Mouse (Mus musculus) myocyte (in vitro differentiated cells): ENCODE results near the gene Erg. TPM values are rescaled to one million over a fixed set of nuclear protein-coding genes. Genes with fewer than 3 reads are reported as not detected.

ENCODE experiments used
- H3K27me3 ChIP-seq: one replicate; pipeline ENCODE4 v1.6.1; 2011; ENCODE audit not compliant: control insufficient read depth, insufficient read depth, insufficient read length
- H3K36me3 ChIP-seq: one replicate; pipeline ENCODE4 v1.6.1; 2011; ENCODE audit not compliant: control insufficient read depth, insufficient read depth
- H3K4me2 ChIP-seq: one replicate; pipeline ENCODE4 v1.6.1; 2011; ENCODE audit warnings: low read depth, control low read depth
- H3K4me3 ChIP-seq: one replicate; pipeline ENCODE4 v1.5.1; 2011; ENCODE audit warnings: mild to moderate bottlenecking, control low read depth, moderate library complexity
- H3K79me2 ChIP-seq: one replicate; pipeline ENCODE4 v1.6.1; 2011; ENCODE audit not compliant: control insufficient read depth, insufficient read depth
- H3ac ChIP-seq: one replicate; pipeline ENCODE4 v1.6.1; 2011; ENCODE audit not compliant: control insufficient read depth, insufficient read length
- CEBPB ChIP-seq: IDR thresholded peaks from 2 replicates; pipeline ENCODE4 v1.6.1; 2011; ENCODE audit warnings: mild to moderate bottlenecking, moderate library complexity; ENCODE audit not compliant: poor library complexity, insufficient read depth, severe bottlenecking
- E2F4 ChIP-seq: IDR thresholded peaks from one replicate; pipeline ENCODE4 v1.6.1; 2011; ENCODE audit warnings: mild to moderate bottlenecking, control low read depth, moderate library complexity; ENCODE audit not compliant: insufficient read depth
- MAX ChIP-seq: IDR thresholded peaks from one replicate; pipeline ENCODE4 v1.6.1; 2011; ENCODE audit warnings: low read depth, mild to moderate bottlenecking, control low read depth
- MYOD1 ChIP-seq, 3 experiments: IDR thresholded peaks; one replicate each; pipeline ENCODE4 v1.6.1; 2011; ENCODE audit warnings: control low read depth in 2 of 3, low read depth in 2 of 3, mild to moderate bottlenecking in 2 of 3, moderate library complexity in 1 of 3; ENCODE audit not compliant: insufficient read length in 2 of 3, control insufficient read depth in 1 of 3
- MYOG ChIP-seq, 3 experiments: IDR thresholded peaks; one replicate each; pipeline ENCODE4 v1.6.1; 2011; ENCODE audit warnings: control low read depth in 2 of 3, low read depth in 2 of 3, mild to moderate bottlenecking in 2 of 3; ENCODE audit not compliant: insufficient read length in 2 of 3, control insufficient read depth in 1 of 3, insufficient read depth in 1 of 3
- POLR2A ChIP-seq: IDR thresholded peaks from one replicate; pipeline ENCODE4 v1.6.1; 2011; ENCODE audit warnings: low read depth, mild to moderate bottlenecking, control low read depth, moderate library complexity; ENCODE audit not compliant: insufficient read length
- POLR2AphosphoS2 ChIP-seq: IDR thresholded peaks from one replicate; pipeline ENCODE4 v1.6.1; 2011; ENCODE audit warnings: low read depth, control low read depth; ENCODE audit not compliant: insufficient read length
- REST ChIP-seq: IDR thresholded peaks from one replicate; pipeline ENCODE4 v1.6.1; 2011; ENCODE audit warnings: mild to moderate bottlenecking, control low read depth, moderate library complexity; ENCODE audit not compliant: insufficient read depth, insufficient read length
- SRF ChIP-seq: IDR thresholded peaks from one replicate; pipeline ENCODE4 v1.6.1; 2011; ENCODE audit warnings: low read depth; ENCODE audit not compliant: control insufficient read depth, insufficient read length
- TCF12 ChIP-seq: IDR thresholded peaks from one replicate; pipeline ENCODE4 v1.6.1; 2011; ENCODE audit warnings: mild to moderate bottlenecking, control low read depth; ENCODE audit not compliant: poor library complexity, insufficient read depth, severe bottlenecking
- TCF3 ChIP-seq: IDR thresholded peaks from one replicate; pipeline ENCODE4 v1.6.1; 2011; ENCODE audit warnings: low read depth, control low read depth; ENCODE audit not compliant: insufficient read length
- USF1 ChIP-seq: IDR thresholded peaks from one replicate; pipeline ENCODE4 v1.6.1; 2011; ENCODE audit warnings: low read depth, mild to moderate bottlenecking, control low read depth, moderate library complexity
- polyA plus RNA-seq: library from polyadenylated mRNA; unstranded; fragments of >200 nt; fragmentation: generic; extraction: Trizol; gene quantifications from one replicate; pipeline ENCODE4 v1.2.1, GENCODE M21; 2012; ENCODE audit warnings: missing spikeins

Erg gene
- polyA plus RNA-seq, 1 experiment, result 0.04 TPM

DNA sequence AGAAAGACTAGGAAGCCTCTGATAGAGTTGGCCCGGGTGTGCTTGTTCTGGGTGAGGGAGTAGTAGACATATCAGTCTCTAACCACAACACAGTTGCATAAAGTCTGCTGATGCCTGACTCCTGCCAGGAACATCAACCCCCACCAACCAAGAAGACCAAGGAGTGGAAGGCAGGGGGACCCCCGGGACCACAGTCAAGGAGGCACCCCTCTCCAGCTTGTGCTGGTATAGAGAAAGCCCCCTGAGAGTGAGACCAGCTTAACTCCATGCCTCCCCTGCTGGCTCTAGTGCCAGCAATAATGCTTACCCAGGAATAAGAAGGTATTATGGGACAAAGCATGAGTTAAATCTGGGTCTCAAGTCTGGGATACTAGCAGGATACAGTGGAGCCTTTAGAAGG, 58.8 kb downstream of the Erg start:
- Histone ChIP-seq H3K27me3 (peaks cover 34% of the 10 kb centered on the region), H3ac (no peak overlapping the region), H3K36me3 (no peaks in the 10 kb centered on the region), H3K79me2 (no peaks in the 10 kb centered on the region), H3K4me3 (no peak overlapping the region), H3K4me2 (no peak overlapping the region)
- TF ChIP-seq USF1 (no peak), REST (no peak), MAX (no peak), SRF (no peak), CEBPB (no peak), MYOD1 (IDR thresholded peaks at IDR 0.05; ENCODE audit: control insufficient read depth in 1 of 3, insufficient read length in 2 of 3, low read depth in 2 of 3) (no peak), TCF3 (no peak), POLR2A (no peak)

DNA sequence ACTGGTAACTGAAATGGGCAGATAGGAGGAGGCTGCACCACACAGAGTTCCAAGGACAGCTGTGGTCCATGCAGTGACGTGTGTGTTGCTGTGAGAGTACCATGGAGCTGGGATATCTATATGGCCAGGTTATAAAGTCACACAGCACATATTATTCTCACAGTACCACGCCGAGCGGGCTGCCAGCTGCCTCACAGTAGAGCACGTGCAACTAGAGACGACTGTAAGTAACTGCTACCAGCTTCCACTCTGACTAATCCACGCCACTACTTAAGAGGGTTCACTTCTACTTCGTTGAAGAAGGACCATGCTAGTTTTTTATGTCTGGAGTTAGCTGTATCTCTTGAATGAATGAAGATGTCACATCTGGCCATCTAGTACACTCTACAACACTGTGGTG, 66.9 kb downstream of the Erg start:
- Histone ChIP-seq H3K4me3 (no peak overlapping the region), H3K36me3 (no peaks in the 10 kb centered on the region), H3ac (no peak overlapping the region), H3K27me3 (peaks cover 44% of the 10 kb centered on the region), H3K79me2 (no peaks in the 10 kb centered on the region), H3K4me2 (no peak overlapping the region)
- TF ChIP-seq TCF3 (no peak), POLR2A (no peak), MYOG (IDR thresholded peaks at IDR 0.05; ENCODE audit: control insufficient read depth in 1 of 3, insufficient read depth in 1 of 3, insufficient read length in 2 of 3, low read depth in 2 of 3) (no peak), REST (no peak), USF1 (no peak), CEBPB (no peak), MYOD1 (IDR thresholded peaks at IDR 0.05; ENCODE audit: control insufficient read depth in 1 of 3, insufficient read length in 2 of 3, low read depth in 2 of 3) (no peak), MAX (no peak), SRF (no peak), E2F4 (no peak), TCF12 (no peak), POLR2AphosphoS2 (no peak)

DNA sequence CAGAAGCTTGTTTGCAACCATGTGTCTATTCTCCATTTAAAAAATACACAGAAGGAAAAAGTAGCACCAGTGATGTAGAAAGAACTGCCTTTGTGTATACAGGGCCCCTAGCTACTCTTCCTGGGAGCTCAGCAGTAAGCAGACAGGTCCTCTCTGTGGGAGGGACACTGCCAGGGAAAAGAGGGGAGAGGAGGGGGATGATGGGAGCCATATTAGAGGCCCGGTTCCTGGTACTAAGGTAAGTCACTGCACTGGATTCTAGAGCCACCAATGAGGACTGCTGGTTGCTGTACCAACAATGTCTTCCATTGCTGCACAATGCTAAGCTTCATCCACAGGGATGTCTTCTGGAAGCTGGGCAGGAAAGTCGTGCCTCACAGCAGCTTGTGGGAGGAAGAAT, 80.3 kb downstream of the Erg start:
- H3K4me2 ChIP-seq, result no peak overlapping the region
- H3K79me2 ChIP-seq, result no peaks in the 10 kb centered on the region
- TF ChIP-seq MAX, result no peak
- TF ChIP-seq E2F4, result no peak
- no peak for TF ChIP-seq POLR2AphosphoS2
- no peak for TF ChIP-seq REST
- no peak for TF ChIP-seq USF1
- no peak for TF ChIP-seq POLR2A
- no peak for TF ChIP-seq TCF3
- TF ChIP-seq TCF12, result no peak
- H3K36me3 ChIP-seq, result no peaks in the 10 kb centered on the region
- no peak overlapping the region for H3K4me3 ChIP-seq
- H3ac ChIP-seq, result no peak overlapping the region
- H3K27me3 ChIP-seq, result peaks cover 36% of the 10 kb centered on the region

DNA sequence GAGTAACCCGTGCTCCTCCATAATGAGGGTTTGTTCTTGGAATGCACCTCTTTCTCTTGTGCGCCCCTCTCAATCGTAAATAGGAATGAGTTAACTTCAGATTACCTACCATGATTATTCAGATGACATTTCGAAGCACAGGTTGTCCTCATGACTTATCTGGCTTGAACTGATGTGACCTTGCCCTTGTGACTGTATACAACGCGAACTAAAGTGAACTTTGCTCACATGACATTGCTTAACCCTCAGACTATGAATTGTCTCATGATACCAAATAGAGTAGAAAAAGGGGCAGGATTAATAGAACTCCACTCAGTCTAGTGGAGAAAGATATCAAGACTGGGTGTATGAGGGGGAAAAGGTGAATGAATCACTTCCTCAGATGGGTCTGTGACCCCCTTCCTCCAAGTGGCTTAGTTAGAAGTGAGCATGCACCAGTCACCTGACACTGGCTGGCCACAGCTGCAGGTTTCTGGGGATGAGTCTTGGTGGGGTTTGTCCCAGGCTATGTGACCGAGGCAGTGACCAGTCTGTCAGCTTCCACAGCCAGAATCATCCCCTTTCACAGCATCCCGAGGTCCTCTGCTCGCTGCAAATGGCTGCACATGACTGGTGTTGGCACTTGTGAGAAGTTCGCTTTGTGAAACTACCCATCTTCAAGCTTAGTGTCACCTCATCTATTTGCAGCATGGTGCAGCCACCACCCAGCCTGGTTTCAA, 89.7 kb downstream of the Erg start:
- Histone ChIP-seq H3ac (no peak overlapping the region), H3K79me2 (no peaks in the 10 kb centered on the region), H3K4me3 (no peak overlapping the region), H3K4me2 (no peak overlapping the region), H3K27me3 (peaks cover 28% of the 10 kb centered on the region), H3K36me3 (no peaks in the 10 kb centered on the region)
- TF ChIP-seq POLR2A (no peak), CEBPB (no peak), MAX (no peak), USF1 (no peak), POLR2AphosphoS2 (no peak), SRF (no peak), E2F4 (no peak), TCF3 (no peak), MYOG (IDR thresholded peaks at IDR 0.05; ENCODE audit: control insufficient read depth in 1 of 3, insufficient read depth in 1 of 3, insufficient read length in 2 of 3, low read depth in 2 of 3) (no peak), MYOD1 (IDR thresholded peaks at IDR 0.05; ENCODE audit: control insufficient read depth in 1 of 3, insufficient read length in 2 of 3, low read depth in 2 of 3) (no peak), TCF12 (no peak), REST (no peak)
